Mouse (Mus musculus) T-helper 17 cell (primary cell): ENCODE results near the gene Cenpq.

Experiments
- in situ Hi-C, 2 experiments: fragments of 300-600 bp; cut with MboI, MseI; formaldehyde crosslinking; loops; 1 replicate in 1 of 2; 2 replicates in 1 of 2; pipeline ENCODE4 v1.15.1; 2025; ENCODE audit warnings: high pct_unique_total_duplicates in 2 of 2

The Cenpq gene

DNA sequence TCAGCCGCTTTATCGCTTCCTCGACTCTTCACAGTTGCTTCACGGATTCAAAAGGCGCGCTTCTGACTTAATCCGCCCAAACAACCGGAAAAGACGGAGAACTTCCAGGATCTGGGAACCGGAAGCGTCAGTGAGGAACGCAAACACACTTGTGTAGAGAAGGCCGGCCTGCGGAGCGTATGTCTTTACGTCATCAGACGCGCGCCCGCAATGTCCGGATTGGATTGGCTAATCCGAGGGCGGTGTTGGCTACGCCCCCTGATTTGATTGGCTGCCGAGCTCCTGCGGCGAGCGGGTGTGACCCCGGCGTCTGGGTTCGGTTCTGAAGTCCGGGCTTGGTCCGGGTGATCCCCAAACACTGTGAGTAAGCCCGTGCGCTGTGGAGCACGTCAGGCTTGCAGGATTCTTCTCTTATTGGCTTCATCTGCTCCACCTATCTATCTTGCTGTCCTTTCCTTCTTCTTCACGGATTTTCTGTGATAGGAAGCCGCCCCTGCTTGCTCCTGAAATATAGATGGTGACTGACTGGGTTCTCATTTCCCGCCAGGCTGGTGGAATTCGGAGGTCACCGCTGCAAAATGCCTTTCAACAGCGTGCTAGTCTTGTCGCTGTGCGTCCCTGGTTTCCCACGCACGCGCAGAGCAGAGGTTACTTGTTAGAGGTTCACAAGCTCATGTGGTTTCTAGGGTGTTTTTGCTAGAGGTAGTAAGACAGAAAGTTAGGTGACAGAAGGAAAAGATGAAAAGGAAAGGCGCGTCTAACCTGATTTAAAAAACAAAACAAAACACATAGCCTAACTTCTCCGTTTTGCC lies at the start of gene Cenpq, which contains the start of gene Mut:
Gene Cenpq (minus strand): TSS at position 628 of the 812 bp plus-strand sequence.
Gene Mut (plus strand): TSS at position 266 of the 812 bp plus-strand sequence.
- in situ Hi-C loops: loop anchor here in 1 of 2 experiments (25.0 kb wide), 1 partner anchor 1878 kb away; no protein-coding TSS in a partner anchor

DNA sequence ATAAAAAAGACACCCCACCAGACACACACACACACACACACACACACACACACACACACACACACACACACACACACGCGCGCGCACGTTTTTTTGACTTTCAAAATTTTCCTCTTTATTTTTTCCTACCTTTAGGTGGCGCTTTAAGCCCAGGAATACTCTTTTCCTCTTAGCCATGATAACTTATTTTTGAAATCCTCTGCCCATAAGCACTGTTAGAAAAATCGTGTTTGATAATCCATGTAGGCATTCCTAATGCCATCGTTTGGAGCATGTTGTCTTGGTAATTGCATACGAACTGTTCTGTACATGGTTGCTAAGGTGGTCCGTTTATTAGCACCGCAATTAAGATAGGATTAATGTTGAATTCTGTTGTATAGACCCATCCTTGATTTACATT lies 43.1 kb upstream of the Cenpq start:
- in situ Hi-C loops: no loop called here

DNA sequence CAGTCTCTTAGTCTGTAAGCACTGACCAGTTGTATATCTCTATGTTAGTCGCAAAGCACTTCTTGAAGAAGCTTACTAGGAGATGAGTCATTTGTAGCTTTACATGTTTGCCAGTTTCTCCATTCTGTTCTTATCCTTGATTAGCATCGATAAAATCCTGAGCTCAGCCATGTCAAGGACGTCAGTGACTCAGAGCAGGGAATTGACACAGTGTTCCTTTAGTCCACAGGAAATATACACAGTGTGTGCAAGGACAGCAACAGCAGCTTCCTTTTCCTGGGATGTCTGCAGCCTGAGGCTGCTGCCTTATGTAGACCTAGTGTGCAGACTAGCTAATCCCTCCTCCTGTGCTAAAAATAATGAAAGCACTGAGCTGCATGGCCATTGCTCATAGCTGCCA lies 13.7 kb upstream of the Cenpq start:
- in situ Hi-C loops: loop anchor here in 1 of 2 experiments (25.0 kb wide), 1 partner anchor 1864 kb away; no protein-coding TSS in a partner anchor

DNA sequence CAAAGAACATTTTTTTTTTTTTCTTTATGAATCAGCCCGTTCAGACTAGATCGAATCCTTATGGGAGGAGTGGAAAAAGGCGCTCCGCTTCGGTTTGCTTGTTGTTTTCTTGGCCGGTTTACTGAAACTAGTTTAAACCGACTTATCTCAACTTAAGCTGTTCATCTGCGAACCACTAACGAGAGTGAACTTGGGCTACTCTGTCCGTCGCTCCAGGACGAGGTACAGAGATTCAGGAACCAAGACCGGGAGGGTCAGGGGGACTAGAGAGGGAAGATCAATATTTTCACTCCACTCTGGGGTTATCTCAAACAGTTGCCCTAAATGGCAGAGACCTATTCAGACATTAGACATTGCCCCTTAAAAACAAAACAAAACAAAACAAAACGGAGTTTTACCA lies 862 bp downstream of the Cenpq start:
- in situ Hi-C loops: loop anchor here in 1 of 2 experiments (25.0 kb wide), 1 partner anchor 1878 kb away; no protein-coding TSS in a partner anchor

DNA sequence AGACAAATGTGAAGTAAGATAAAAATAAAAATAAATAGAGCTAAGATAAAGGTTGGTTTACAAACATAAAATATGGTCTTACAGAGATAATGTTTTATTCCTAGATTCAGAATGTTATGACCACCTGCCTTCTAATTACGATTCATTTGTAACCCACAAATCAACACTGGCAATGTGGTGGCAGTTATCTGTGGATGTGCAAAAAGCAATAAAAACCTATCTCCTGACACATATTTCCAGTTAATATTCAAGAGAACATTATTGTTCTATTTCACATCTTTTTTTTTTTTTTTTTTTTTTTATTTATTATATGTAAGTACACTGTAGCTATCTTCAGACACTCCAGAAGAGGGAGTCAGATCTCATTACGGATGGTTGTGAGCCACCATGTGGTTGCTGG lies 19.3 kb downstream of the Cenpq start:
- in situ Hi-C loops: no loop called here

DNA sequence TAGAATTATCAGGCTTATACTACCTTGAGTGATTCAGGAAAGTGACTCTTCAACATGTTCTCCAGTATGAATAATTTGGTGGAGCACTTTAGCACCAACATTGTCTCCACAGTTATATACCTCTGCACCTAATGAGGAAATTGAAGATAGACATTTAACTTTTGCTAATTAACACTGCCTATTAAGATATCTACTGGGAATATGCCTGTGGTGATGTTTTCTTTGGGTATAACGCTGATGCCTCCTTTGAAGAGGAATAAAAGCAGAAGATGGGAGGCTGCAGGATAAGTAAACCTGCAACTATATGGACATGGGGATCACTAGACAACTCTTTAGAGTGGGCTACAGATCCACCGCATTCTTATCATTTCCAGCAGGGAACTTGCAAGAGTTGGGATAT lies 20.6 kb downstream of the Cenpq start, which contains the start of gene Glyatl3:
Gene Glyatl3 (minus strand): TSS at position 101 of the 400 bp plus-strand sequence.
- in situ Hi-C loops: no loop called here

DNA sequence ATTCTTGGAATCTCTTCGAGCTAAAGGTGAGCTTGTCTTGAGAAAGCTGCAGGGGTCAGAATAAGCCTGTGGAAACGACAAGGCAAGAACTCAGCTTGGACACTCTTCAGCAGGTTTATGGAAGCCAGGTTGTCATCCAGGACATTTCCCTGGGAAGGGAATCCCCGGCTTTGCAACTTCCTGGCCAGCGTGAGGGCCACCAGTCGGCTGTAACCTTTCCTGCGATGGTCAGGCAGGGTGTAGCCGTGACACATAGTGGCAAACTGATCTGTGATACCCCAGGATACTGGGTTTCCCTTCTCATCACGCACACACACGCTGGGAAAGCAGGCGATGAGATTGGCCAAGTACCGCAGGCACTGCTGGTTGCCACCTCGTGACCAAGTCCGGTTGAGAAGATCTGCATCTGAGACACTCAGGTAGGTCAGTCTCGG lies 30.1 kb downstream of the Cenpq start:
- in situ Hi-C loops: no loop called here

DNA sequence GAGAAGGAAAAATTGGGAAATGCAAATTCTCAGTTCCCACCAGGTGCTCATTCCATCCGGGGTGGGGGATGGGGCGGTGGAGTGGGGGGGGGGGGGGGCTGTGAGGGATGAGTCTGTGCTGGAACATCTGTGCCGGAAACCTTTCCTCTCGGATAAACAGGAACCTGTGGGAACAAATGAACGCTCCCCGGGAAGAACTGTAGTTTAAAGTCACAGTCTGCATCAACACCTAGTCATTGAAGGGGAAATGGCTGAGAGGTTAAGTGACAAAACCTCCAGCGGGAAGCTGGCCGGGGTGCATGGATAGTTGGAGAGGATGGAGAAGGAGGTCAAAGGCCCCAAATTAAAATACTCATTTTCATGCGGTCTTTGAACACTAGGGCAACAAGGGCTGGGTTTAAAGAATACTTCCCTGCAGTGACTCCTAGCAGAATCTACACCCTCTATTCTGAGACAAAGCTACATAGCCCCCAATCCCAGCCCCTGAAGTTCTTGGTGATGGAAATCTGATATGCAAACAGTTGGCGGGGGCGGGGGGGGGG lies 30.7 kb downstream of the Cenpq start:
- in situ Hi-C loops: no loop called here

DNA sequence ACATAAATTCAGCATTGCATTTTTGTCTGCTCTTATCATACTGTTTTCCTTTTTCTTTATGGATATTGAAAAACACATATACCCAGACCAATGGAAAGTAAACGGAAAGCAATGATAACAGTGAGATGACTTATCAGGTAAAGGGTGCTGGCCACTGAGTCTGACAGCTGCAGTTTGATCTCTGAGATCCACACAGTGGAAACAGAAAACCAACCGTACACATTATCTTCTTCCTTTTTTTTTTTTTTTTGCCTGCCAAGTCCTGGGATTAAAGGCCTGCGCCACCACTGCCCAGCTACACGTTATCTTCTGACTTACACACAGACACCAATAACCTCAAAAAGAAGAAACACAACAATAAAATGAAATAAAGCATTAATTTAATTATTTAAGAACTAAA lies 31.5 kb downstream of the Cenpq start:
- in situ Hi-C loops: no loop called here

DNA sequence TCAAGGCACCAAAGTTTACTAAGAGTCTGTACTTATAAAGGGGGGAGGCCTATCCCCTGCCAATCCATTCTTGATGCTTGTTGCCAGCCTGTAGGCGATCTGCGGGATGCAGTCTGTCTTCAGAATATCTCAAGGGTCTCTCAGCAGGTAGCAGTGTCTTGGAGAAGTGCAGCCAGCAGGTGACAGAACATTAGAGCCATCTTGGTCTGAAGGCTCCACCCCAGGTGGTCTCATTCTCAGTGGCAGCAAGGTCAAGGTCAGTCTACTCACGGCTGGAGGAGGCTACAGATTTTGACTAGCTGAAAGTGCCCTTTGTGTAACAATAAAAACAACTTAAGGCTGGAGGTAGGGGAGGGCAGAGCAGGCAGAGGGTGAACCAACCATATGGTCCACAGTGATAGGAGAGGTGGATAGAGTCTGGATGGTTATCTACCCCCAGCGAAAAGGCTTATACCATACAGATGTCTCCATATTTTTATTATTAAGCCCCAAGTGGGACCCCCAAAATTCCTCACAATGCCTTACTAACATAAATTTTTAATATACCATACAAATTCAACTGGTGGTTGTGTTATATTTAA lies 35.0 kb downstream of the Cenpq start:
- in situ Hi-C loops: loop anchor here in 1 of 2 experiments (10.0 kb wide), 1 partner anchor 795 kb away; no protein-coding TSS in a partner anchor

DNA sequence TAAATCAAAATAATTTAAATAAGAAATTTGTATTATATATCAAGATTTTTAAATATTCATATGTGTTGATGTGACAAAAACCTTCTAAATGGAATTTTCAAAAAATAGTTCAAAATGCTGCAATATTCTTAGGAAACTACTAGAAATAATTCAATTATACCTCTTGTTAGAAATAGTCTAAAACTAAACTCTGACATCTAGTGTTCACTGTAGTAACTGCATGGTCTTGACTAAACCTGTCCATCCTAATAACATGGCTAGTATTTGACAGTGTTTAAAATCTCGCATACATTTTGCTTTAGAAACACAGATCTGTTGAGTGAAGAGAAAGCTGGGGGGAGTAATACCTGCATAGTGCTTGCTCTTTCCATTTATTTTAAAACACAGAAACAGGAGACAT lies 38.0 kb downstream of the Cenpq start:
- in situ Hi-C loops: loop anchor here in 1 of 2 experiments (10.0 kb wide), 1 partner anchor 798 kb away; no protein-coding TSS in a partner anchor

DNA sequence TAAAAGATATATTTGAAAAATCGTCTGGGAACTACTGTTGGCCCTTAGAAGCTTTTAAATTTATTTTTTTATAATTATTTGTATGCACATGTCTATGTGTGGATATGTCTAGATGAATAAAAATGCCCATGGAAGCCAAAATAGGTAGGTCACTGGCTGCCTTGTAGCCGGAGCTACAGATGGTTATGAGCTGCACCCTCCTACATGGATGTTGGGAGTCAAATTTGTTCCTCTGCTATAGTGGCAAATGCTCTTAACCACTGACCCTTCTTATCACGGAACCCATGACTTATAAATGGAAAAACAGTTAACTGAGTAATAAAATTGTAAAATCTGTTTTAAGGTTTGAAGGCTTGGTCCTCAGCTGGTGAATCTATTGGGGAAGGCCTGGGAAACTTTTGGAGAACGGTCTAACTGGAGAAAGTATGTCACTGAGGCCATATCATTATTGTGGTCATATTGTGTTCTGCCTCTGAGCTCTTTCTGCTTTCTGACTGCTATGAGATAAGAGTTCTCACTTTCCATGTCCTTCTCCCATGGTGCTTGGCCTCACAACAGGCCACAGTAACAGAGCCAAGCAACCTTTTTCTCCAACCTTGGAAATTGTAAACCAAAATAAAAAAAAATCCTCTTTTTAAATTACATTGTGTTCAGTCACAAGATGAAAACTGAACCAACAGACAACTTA lies 46.9 kb downstream of the Cenpq start:
- in situ Hi-C loops: no loop called here

DNA sequence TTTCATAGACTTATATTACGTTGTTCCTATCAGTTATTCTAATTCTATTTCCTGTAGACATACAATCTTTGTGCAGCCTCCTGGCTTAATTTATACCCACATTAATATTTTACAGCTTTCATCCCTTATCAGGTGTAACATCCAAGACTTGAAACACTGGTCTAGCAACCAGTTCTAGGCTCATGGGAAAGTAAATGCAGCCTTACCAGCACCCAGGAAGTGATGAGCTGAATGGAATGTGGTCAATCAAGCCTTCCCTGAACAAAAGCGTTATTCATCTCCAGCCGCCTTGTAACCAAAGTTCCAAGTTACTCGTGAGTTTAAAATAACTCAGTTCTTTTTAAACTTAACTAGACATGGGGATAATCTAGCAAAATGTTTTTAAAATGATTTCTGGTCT lies 49.7 kb downstream of the Cenpq start:
- in situ Hi-C loops: no loop called here

DNA sequence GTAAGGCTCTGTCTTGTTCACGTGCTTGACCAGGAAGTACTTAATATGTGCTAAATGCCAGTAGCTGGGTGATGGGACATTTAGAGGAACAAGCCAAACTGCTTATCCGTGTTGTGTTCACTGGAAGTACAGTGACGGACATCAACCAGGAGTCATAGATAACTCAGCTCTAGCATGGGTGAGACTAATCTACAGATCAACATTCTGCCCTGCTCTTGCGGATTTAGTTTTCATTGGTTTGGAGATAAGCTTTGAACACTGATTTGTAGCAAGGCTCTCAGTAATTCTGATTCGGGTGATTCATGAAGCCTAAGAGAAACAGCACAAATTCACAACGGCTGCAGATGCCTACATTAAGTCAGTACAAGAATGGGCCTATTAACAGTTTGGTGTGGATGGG lies 52.7 kb downstream of the Cenpq start:
- in situ Hi-C loops: no loop called here

DNA sequence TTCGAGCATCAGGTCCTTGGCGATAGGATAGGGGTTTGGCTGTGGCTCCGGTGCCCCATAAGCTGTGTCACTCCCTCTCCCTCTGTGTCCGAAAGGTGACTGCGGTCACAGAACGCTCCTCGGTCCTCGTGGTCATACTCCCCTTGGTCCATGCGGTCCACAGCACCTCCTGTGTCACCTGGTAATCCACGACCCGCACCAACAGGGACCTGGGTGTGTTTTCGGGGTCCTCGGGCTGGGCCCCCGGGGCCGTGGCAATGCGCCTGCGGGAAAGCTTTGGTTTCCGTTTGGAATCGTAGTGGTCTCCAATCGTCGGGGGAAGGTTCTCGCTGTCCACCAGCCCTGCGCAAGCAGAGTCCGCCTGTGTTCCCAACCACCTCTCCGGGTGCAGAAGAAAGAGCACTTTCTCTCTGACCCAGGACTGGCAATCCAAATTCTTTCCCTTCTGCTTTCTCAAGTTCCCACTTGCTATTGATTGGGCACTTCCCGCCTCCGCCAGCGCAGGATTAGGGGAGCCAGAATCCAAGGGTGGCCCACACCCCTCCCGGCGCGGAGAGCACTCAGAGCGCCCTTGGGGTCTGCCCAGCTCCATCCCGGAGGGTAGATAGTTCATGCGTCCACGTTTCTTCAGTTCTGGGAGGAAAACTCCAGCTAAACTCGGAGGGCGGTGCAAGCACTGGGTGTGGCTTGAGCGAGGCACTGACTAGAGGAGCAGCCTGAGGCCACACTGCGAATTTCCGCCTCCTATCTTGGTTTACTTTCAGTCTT lies 54.7 kb downstream of the Cenpq start, which contains the start of gene 9130008F23Rik:
Gene 9130008F23Rik (minus strand): TSS at position 636 of the 768 bp plus-strand sequence.
- in situ Hi-C loops: no loop called here

DNA sequence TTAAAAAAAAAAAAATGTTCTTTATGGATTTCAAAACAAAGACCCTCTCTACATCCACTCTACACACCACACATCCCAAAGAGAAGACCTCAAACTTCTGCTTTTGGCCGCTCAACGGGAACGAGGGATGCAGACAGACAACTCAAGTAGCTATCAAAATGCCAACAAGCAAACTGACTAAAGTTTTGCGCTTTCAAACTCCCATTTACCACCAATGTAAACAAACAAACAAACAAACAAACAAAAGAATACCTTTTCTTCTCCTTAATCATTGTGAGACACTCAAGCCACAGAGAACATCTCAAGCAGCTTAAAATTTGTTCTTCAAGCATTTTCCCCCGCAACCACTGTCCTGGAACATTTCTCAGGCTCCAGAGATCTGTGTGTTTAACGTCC lies 55.3 kb downstream of the Cenpq start:
- in situ Hi-C loops: no loop called here

DNA sequence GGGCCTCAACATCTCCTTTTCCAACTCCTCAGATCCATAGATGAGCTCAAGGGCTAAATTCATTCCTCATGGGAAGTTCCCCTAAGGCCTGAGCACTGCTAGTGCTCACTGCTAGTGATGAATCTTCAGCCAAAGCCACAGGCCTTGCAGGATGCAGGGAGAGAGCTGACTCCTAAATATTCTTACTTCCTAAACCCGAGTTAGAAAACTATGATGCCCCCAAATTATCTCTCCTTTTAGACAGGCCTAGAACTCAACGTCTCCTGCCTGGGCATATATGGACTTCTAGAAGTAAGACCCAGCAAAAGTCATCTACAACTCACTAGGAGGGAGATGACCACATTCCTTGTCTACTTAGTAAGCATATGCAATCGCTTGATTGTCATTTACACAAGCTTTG lies 57.1 kb downstream of the Cenpq start:
- in situ Hi-C loops: no loop called here

DNA sequence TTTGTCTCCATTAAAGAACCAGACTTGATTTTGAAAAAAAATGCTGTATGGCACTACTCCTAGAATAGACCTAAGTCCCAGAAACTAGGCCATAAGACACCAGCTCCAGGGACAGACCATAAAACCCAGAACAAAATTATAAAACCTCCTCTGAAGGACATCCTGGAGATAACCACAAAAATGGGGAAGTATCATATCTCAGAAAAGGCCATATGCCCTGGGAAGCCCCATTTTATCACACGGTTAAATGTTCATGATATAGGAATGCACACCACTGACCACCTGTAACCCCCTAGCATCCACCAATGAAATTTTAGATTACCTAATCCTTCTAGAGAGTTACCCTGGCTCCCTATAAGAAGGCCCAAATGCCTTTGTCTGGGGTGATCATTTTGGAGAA lies 59.3 kb downstream of the Cenpq start:
- in situ Hi-C loops: no loop called here

DNA sequence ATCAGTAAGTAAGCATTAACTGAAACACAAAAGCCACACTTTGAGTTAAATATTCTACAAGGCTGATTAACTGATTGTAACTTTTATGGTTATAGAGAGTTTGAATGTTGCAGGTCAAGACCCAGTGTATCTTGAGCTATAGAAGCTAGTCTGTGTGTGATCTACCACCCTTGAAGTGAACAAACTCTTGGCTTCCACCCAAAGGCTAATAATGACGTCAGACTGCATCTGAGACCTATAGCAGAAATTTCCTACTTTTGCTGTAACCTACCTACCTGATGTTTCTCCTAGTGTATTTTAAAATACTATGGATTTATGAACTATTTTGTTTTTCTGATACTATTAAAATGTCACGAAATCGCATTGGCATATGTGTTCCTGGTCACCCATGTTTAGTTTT lies 60.1 kb downstream of the Cenpq start:
- in situ Hi-C loops: no loop called here

DNA sequence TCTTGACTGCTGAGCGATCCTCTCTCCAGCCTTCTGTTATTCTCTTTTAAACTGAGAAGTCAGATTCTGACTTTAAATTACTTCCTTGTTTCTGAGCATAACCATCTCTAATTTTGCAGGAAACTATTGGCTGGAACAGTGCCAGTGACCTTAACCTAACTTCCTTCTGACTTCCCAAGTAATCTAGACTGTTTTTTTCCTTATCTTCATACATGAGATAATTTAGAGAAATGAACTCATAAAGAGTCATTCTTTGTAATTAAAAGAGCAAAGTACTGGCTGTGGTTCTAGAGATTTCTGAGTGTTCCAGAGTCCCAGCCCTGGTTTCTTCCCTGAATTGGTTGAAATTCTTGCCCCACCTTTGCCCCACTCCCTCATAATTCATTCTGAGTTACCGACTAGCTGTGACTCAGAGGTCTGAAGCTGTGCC lies 61.2 kb downstream of the Cenpq start:
- in situ Hi-C loops: no loop called here
